Mouse (Mus musculus) frontal cortex, adult (tissue): ENCODE data around the gene Aldh1l2.
"Not testable (repeated sequence)": the region's sequence is repeated elsewhere in the genome, so short reads cannot be mapped to it uniquely, and the experiment has no call there.

Experiments
- ATAC-seq: cut with Nextera tagmentation; 2 replicates; pipeline ENCODE4 v1.9.2; 2017; ENCODE audit warnings: mild to moderate bottlenecking, moderate library complexity, mixed read lengths; ENCODE audit not compliant: low TSS enrichment

The Aldh1l2 gene

DNA sequence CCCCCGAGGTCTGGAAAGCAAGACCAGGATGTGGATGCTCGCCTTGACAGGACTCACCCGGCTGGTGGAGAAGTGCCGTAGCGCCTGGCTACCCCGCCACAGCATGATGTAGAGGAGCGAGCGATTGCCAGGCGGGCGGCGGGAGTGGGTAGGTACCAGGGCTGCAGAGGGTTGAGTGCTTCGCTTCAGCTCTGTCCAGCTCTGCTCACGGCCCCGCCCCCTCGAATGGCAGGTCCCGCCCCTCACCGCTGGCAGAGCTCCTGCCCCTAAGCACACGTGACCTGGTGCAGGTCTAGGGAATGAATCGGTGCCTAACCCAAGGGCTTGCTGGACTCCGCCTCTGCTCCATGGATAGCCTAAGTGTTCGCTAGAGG is at the start of gene Aldh1l2:
Gene Aldh1l2, minus strand, starts transcription at position 231 of the 374 bp plus-strand sequence.
- ATAC-seq: peak; percentile 60

- no peak for ATAC-seq
These were observed 31.8 kb upstream of the Aldh1l2 start for GRCm38 (mm10) chr10:83565449-83566441.

DNA sequence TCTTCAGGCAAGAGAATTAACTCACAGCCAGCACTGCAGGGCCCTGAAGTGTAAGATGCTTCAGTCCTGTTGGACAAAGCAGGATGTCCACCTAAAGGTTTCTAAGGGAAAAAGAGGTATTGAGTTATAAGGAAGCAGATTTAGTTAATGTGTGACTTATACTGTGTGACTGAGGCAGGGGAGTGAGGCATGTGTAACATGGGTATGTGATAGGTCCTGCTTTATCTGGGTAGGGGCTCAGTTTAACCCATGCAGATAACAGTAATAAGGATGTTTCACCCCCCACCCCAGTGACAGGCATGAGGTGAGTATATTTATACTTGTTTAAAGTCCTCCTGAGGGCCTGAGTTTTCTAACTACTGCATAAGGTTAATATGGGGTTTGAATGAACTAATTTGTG is 29.1 kb upstream of the Aldh1l2 start:
- no peak for ATAC-seq

DNA sequence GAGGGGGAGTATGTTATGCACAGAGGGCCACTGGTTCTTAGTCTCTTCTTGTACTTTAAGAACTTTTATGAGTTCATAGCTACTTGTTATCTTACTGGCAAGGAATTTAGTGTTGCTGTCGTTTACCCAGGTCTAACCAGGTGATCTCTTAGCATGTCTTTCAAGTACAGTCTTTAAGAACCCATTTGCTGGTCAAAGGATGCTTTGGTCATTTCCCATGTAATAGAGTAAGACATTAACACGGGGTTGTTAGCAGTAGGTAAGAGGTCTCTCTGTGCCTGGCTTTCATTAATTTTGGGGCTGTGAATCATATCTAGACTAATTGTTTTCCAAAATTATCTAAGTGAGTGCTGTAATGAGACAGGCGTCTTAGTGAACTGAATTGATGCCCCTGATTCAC is 11.4 kb upstream of the Aldh1l2 start:
- ATAC-seq: no peak

DNA sequence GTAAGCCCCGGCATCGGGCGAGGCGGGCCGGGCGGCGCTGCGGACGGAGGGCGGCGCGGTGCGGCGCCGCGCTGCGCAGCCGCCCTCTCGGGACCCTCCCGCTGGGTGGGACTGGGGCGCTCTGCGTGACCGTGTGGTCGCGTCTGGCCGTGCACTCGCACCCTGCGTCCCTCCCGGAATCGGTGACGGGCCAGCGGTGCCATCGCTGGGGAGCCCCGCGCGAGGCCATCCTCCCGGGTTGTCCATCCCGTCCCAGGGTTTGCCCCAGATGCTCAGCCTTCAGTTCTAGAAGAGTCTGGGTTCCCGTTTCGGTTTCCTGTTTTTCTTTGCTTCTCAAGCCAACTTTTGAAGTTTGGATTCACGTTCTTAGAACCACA is 10.2 kb upstream of the Aldh1l2 start:
- peak; percentile 82 for ATAC-seq

DNA sequence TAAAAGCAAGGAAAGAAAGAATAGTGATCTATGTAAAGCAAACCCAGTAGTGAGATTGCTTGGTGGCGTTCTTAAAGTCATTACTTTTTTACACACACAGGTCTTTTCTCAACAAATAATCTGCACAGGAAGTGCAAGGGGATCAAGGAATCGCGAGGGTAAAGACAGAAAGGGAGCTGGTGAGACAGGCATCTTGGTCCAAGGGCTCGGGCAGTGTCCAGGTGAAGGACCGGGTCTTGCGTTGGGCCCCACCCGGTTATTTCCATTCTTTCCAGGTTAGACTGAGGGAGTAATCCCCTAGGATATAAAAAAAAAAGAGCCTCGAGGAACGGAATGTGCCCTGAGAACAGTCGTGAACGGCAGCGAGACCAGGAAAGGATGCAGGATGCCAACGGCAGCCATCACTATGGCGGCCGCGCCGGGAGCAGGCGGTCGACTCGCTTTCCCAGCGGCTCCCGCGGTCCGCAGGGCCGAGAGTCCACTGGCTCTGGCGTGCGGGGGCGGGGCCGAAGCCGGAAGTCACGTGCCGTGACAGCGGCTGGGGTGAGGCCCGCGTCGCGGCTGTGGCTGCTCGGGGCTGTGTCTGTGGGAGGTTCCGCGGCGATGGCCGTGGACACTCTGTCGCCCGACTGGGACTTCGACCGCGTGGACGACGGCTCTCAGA is 9.6 kb upstream of the Aldh1l2 start, which contains the start of gene Washc4:
Gene Washc4, plus strand, starts transcription at position 314 of the 664 bp plus-strand sequence.
- peak; percentile 95 for ATAC-seq

DNA sequence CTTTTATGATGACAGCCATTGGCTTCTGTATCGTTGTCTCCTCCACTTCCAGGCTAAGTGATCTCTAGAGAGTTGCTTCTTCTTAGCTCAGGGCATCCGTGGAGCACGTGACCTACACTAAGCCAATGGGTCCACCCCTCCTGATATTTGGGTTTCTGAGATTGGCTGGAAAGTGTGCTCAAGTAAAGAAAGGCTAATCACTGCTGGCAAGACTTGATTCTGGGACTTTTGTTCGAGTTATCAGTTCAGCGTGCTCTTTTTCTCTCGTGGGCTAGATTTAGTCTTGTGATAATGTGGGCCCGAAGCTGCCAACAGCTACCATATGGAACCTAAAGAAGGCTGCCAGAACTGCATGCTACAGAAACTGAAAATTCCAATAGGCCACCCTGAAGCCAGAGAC is 8.3 kb upstream of the Aldh1l2 start:
- ATAC-seq: peak; percentile 35; the same call in 1 of the 2 replicates

- ATAC-seq: no peak
These were observed 6.2 kb upstream of the Aldh1l2 start for GRCm38 (mm10) chr10:83540092-83540491.

- ATAC-seq: no peak
These were observed 5.5 kb upstream of the Aldh1l2 start for GRCm38 (mm10) chr10:83539311-83539980.

DNA sequence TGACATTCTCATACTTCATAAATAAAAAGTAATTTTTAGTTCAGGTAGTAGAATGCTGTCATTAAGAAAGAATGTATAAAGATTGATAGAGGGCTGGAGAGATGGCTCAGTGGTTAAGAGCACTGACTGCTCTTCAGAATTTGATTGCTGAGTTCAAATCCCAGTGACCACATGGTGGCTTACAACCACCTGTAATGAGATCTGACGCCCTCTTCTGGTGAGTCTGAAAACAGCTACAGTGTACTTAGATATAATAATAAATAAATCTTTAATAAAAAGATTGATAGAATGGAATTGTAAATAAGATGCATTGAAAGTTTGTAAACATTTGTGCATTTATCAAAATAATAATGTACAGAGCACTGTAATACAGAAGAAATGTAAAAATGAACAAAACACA is 2.5 kb upstream of the Aldh1l2 start:
- ATAC-seq: no peak

DNA sequence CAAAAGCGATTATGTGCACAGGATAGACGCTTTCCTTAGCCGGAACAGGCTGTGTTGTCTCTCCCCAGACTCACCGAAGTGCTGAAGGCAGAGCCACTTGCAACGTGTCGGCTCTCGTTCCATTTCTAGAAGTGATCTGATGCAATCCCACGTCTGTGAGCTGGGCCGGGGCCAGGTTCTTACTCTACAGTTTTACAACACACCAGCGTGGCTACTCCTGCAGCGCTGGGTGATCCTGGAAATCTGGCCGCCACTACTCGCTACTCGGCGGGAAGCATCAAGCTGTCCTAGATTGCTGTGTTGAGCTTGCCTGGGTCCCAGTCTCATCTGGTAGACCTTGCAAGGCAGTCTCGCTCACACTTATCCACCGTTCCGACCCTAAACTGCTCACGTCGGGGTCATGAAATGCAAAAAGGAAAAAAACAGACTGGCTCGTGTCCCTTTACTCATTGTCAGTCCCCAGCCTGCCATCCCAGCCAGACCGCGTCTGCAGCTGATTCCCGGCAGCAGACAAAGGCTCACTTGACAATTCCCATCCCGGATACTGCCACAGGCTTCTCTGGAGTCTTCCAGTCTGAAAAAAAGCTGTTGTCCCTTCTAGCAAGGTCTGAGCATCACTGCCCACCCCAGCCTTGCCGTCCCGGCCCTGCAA is 556 bp downstream of the Aldh1l2 start:
- ATAC-seq: peak; percentile 91

DNA sequence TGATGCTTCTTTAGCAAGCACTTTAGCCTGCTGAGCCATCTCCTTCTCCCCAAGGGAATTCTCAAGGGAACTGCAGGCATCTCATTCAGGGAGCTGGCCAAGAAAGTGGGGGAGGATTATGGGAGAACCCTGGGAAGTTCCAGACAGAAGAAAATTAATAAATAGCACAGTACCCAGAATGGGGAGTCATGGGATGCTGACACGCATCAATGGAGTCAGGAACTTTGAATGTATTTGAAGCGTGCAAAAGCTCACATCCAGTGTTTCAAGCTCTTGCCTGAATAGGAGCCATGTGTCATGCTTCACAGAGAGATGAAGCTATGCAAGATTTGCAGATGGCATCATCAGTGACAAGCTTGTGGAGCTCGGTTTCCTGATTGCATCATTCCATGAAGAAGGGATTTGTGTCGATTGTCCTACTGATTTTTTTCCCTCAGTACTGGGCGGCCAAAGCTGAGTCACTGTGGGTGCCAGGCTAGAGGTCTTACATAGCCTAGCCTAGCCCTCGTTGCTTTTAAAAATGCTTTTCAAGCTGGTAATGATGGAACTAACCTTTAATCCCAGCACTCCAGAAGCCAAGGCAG is 3.5 kb downstream of the Aldh1l2 start:
- ATAC-seq: no peak

GRCm38 (mm10) chr10:83524238-83524637 is 9.7 kb downstream of the Aldh1l2 start:
- ATAC-seq: not testable (repeated sequence)

GRCm38 (mm10) chr10:83520990-83521389 is 12.9 kb downstream of the Aldh1l2 start:
- no peak for ATAC-seq

DNA sequence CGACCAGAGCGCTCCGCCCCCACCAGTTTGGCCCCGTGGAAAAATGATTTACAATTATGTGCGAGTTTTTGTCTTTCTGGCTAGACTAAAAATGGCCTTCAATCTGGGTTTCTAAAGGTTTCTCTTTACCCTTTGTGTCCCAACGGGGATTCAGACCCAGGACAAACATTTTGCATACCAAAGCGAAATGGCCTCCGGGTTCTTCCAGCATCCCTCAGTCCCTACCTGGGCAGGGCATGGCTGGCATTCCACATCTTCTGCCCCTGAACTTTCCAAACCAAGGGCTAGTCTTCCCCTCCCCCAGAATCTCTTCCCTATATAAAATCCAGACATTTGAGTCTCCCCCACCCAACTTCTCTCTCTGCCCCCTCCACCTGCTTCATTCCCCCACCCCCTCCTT is 20.2 kb downstream of the Aldh1l2 start:
- ATAC-seq: no peak

DNA sequence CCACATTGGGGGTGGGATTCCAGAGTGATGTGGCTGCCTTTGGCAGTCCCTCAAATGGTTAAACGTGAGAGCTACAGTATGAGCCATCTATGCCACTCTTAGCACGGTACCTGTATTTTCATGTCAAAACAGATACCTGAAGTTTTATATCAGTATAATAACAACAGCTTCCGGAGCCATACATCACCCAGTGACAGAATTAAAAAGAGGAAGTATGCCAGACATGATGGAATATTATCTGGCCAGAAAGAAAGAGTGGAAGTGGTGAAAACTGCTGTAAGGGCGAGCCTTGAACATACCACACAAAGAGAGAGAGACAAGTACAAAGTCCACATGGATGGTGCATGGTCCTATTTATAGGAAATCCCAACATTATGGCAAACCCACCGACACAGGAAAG is 22.6 kb downstream of the Aldh1l2 start:
- ATAC-seq: no peak

DNA sequence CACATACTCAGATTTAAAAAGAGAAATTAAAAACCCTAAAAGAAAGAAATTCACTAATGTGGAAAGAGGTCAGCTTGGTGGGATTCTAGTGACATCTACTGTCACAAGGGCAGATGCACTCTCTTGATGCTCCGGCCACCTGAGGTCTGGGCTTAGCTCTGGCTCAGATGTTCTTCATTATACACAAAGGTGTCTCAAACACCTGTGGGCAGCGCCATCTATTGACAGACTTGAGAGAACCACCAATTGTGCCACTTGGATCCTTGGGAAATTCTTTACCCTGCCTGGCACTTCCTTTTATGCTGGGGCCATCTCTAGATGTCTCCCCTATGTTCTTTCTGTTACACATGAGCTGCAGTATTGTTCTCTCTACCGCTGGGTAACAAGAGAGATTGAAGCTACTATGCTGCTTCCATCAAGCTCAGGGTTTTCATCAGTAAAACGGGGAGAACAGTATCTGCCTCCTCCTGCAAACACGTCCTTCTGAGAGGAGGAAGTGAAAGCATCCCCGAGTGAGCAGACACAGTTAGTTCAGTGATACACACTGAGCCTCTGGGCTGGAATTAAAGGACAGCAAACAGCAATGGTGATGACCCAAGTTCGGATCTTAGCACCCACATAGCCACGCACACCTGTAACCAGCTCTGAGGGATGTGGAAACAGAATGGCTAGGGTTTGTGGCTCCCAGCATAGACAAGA is 24.8 kb downstream of the Aldh1l2 start:
- ATAC-seq: peak; percentile 34; the same call in 1 of the 2 replicates

DNA sequence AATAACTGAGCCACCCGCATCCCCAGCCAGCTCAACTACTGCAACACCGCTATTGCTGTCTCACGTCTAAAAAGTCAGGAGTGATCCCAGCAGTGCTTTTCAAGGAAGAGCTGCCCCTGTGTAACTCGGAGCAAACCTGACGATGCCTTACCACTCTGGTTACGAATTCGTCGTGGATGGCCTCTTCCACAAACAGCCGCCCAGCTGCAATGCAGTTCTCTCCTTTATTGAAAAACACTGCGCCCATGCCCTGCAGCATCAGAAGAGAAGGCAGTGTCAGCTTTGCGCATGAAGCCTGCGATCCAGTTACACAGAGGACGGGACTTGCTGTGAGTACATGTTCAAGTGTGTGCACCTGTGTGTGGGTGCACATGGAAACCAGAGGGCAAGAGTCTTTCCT is 36.6 kb downstream of the Aldh1l2 start:
- ATAC-seq: no peak

DNA sequence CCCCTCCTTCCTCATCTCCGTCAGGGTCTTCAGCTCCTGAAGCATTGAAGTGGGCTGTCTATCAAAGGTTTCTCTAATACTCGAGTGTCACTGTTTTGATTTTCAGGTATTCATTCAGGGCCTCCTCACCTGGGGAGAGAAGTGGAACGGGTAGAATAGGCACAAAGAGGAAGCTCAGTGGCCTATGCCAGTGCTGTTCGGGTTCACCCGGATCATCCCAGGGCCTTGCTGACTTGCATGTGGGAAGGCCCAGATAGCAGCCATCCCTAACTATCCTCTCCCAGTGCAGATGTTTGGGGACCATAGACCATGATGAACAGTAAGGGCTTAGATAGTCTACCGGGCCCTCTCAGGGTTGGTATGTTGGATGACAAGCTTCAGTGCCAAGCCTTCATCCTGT is 43.4 kb downstream of the Aldh1l2 start:
- ATAC-seq: no peak

DNA sequence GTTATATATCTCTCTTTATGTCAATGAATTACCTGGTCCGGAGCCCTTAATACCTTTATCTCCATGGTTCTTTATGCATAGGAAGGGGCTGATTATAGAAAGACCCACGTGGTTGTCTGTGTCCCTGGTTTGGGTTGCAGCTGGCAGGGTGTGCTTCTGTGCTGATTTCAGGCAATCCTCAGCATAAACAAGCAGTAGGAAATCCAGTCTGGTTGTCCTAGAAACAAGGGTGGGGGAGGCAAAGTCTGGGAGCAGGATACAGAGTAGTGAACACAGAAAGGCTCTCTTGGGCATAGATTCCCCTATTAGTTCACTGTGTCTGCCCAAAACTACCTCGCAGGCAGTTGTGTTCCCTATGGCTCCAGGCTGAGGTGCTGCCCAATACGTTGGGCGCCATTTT is 56.7 kb downstream of the Aldh1l2 start:
- ATAC-seq: no peak

DNA sequence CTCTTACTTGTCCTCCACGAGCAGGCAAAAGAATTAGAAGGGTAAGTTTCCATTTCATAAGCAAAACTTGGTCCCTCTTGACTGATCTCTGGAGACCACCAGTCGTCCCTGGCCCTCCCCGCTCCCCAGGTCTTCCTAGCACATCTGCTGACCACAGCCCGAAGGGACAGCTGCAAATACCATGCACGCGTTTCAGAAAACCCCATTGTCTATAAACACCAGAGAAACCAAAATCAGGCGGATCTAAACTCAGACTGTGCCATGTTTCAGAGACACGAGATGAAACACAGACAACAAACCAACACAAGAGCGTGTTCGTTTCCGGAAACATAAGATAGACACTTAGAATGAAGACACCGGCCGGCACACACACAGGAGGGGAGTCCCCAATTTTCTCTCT is 58.7 kb downstream of the Aldh1l2 start:
- no peak for ATAC-seq
